In genomic region chr12:70043421-70043820, GRCm38 (mm10) we compare ENCODE assay signal across 10 mouse cellular contexts. TPM values are rescaled to one million over a fixed set of nuclear protein-coding genes. Genes with fewer than 3 reads are reported as not detected.
DNase-seq lines count a peak whose midpoint lies in the region; ATAC-seq and TF ChIP-seq lines count a peak whose summit lies in the region.
"Had no signal": no experiment of that assay in that cellular context is flagged by ENCODE, and none has a peak within 500 bp of the region (broad histone marks: within the 10 kb centered on the region; RNA-seq: fewer than 3 reads in every experiment).

No protein-coding gene starts in this region.

- TF ChIP-seq CTCF in olfactory bulb, adult 2 months (IDR thresholded peaks at IDR 0.05; ENCODE audit: insufficient read depth, low read depth, low read length): no peak
- no peak for TF ChIP-seq CTCF in gastrocnemius, adult 2 months (IDR thresholded peaks at IDR 0.05)
- no peak for TF ChIP-seq CTCF in lung, postnatal 0 days (IDR thresholded peaks at IDR 0.05)

- TF ChIP-seq POLR2A in olfactory bulb, adult 2 months (IDR thresholded peaks at IDR 0.05; ENCODE audit: insufficient read depth, low read depth, low read length): no peak

- no peak for TF ChIP-seq EP300 in lung, postnatal 0 days (IDR thresholded peaks at IDR 0.05)

- H3K4me3 ChIP-seq in olfactory bulb, adult 2 months (ENCODE audit: insufficient read depth, low read depth, low read length): no peak overlapping the region
- no peak overlapping the region for H3K4me3 ChIP-seq in gastrocnemius, adult 2 months
- H3K4me3 ChIP-seq in lung, postnatal 0 days (ENCODE audit: low read depth, low read length): no peak overlapping the region

- no peak for ATAC-seq in lung, postnatal 0 days

- DNase-seq in cerebellum, postnatal 25 days: peak; percentile 13 to 17
- no peak for DNase-seq in cerebellum, adult 11 months
- peak; percentile 92 for DNase-seq in brain, adult 2 months (ENCODE audit: low read depth, low spot score)
- peak; percentile 83 for DNase-seq in layer of hippocampus, adult 9-11 months
- DNase-seq in gastrocnemius, adult 2 months: no peak
- no peak for DNase-seq in spleen, adult 12 weeks (ENCODE audit: low spot score)
- DNase-seq in lung, postnatal 0 days (ENCODE audit: low spot score): no peak
- DNase-seq: B cell, adult 2 months; kidney, adult 2 months had no signal

- no peaks in the 10 kb centered on the region for H3K27me3 ChIP-seq in lung, postnatal 0 days (replicated peaks; ENCODE audit: insufficient read depth, low read length)

- 43% methylated on average over 13 of the region's 13 CpGs for WGBS in olfactory bulb, adult 2 months
- WGBS in lung, postnatal 0 days: 89% methylated on average over 13 of the region's 13 CpGs

- peaks cover 15% of the 10 kb centered on the region; the same call in 1 of the 2 replicates for H3K36me3 ChIP-seq in lung, postnatal 0 days (ENCODE audit: insufficient read depth, low read length)

- H3K9ac ChIP-seq in lung, postnatal 0 days (replicated peaks; ENCODE audit: low read depth): no peak overlapping the region

- H3K4me2 ChIP-seq in lung, postnatal 0 days (replicated peaks; ENCODE audit: low read depth, low read length): no peak overlapping the region

- H3K9me3 ChIP-seq in lung, postnatal 0 days (ENCODE audit: low read length): no peaks in the 10 kb centered on the region

- peaks cover 34% of the 10 kb centered on the region for H3K4me1 ChIP-seq in olfactory bulb, adult 2 months (ENCODE audit: control insufficient read depth, insufficient read depth, low read length)
- no peaks in the 10 kb centered on the region for H3K4me1 ChIP-seq in lung, postnatal 0 days (ENCODE audit: insufficient read depth, low read depth, low read length)

- peak overlapping the region; percentile 78 for H3K27ac ChIP-seq in olfactory bulb, adult 2 months (ENCODE audit: insufficient read depth, low read depth, low read length)
- no peak overlapping the region for H3K27ac ChIP-seq in gastrocnemius, adult 2 months
- H3K27ac ChIP-seq in lung, postnatal 0 days (ENCODE audit: low read length): no peak overlapping the region

- intact Hi-C loops in gastrocnemius, adult 2 months (cut with DNase I): no loop called here

RNA-seq across cellular contexts. Expression of gene Sav1, which starts 56.6 kb away (rescaled TPM):
- not detected in 2 replicates for polyA plus RNA-seq in olfactory bulb, adult 2 months (2012; ENCODE audit: insufficient read depth, insufficient read length, low replicate concordance, missing spikeins)
- 10 to 100 TPM; 42.9 to 53.6 TPM for total RNA-seq in gastrocnemius, adult 2 months (2021)
- 10.7 and 12.2 TPM in 2 replicates for polyA plus RNA-seq in lung, postnatal 0 days (2015; fragmentation: Nextera tagmentation; extraction: Ambion mirVana)

Comparison
In these comparisons a context has a peak if more than half of its experiments do, and no peak if none do; other contexts are left out.
1. DNase-seq: peak in cerebellum, postnatal 25 days (2 of 2), brain, adult 2 months (single experiment) and layer of hippocampus, adult 9-11 months (single experiment); none in cerebellum, adult 11 months (single experiment), gastrocnemius, adult 2 months (single experiment), spleen, adult 12 weeks (single experiment) and lung, postnatal 0 days (single experiment).
2. RNA of gene Sav1, which starts 56.6 kb away (polyA plus RNA-seq): 10.7 to 12.2 TPM in lung, postnatal 0 days; not detected in olfactory bulb, adult 2 months; every median in the first group is over 10 times any median in the second.